Mouse (Mus musculus) lung, postnatal 0 days (tissue): ENCODE results near the gene Adamts5.

Experiments used
- CTCF ChIP-seq: IDR thresholded peaks from 2 replicates; pipeline ENCODE4 v1.5.1; 2016; ENCODE audit warnings: antibody characterized with exemption, mild to moderate bottlenecking
- EP300 ChIP-seq: IDR thresholded peaks from 2 replicates; pipeline ENCODE4 v1.6.1; 2016; ENCODE audit warnings: antibody characterized with exemption, mild to moderate bottlenecking, control low read depth

GRCm38 (mm10) chr16:85871971-85872370 is 29.7 kb downstream of the Adamts5 start:
- TF ChIP-seq CTCF (no peak), EP300 (no peak)
